In genomic region chr1:192981658-192982057, GRCm38 (mm10) we compare ENCODE assay signal across 17 mouse cellular contexts. TPM values are rescaled to one million over a fixed set of nuclear protein-coding genes. Genes with fewer than 3 reads are reported as not detected.
"Had no signal": no experiment of that assay in that cellular context is flagged by ENCODE, and none has a peak within 500 bp of the region (broad histone marks: within the 10 kb centered on the region; RNA-seq: fewer than 3 reads in every experiment).

No protein-coding gene starts in this region.

- DNase-seq: kidney, adult 9 months; kidney, postnatal 36 days; layer of hippocampus, adult 9-11 months; layer of hippocampus, postnatal 36 days; lung, embryonic 14.5 days; lung, postnatal 10 days; lung, postnatal 4 days; right cerebral cortex, postnatal 4 days; spleen, adult 18-20 months; thymus, adult 18-20 months; thymus, postnatal 25 days had no signal

- H3K4me2 ChIP-seq: limb, embryonic 15.5 days; lung, embryonic 14.5 days; midbrain, embryonic 13.5 days; neural tube, embryonic 12.5 days had no signal

- ATAC-seq: intestine, postnatal 0 days; midbrain, embryonic 13.5 days had no signal

- H3K9ac ChIP-seq: limb, embryonic 15.5 days; lung, embryonic 14.5 days; midbrain, embryonic 13.5 days; neural tube, embryonic 12.5 days had no signal

- H3K4me3 ChIP-seq: limb, embryonic 15.5 days; midbrain, embryonic 13.5 days; myocyte; neural tube, embryonic 12.5 days had no signal

- H3K27me3 ChIP-seq: limb, embryonic 15.5 days; midbrain, embryonic 13.5 days; neural tube, embryonic 12.5 days had no signal

- H3K36me3 ChIP-seq: limb, embryonic 15.5 days; midbrain, embryonic 13.5 days had no signal

- H3K9me3 ChIP-seq: limb, embryonic 15.5 days; midbrain, embryonic 13.5 days; neural tube, embryonic 12.5 days had no signal

- H3K27ac ChIP-seq: kidney, postnatal 0 days; limb, embryonic 15.5 days; midbrain, embryonic 13.5 days; neural tube, embryonic 12.5 days had no signal

- H3K4me1 ChIP-seq: limb, embryonic 15.5 days; midbrain, embryonic 13.5 days; neural tube, embryonic 12.5 days had no signal

RNA-seq across cellular contexts. Expression of gene Syt14, which starts 53.9 kb away (rescaled TPM):
- polyA plus RNA-seq: myocyte had no signal
